Mouse (Mus musculus): Measurements from ENCODE around the gene Zfp867. TPM values are rescaled to one million over a fixed set of nuclear protein-coding genes. Genes with fewer than 3 reads are reported as not detected.

Gene Zfp867
- polyA plus RNA-seq, 1 experiment from 2014 or later = 6.8 TPM

- ATAC-seq (ENCODE audit: insufficient read depth, low FRiP score) = no peak; the same call in 1 of the 2 replicates
- peaks cover 14% of the 10 kb centered on the region for H3K4me1 ChIP-seq (ENCODE audit: control insufficient read depth, insufficient read depth, low read length)
These were observed 34.4 kb upstream of the Zfp867 start for GRCm38 (mm10) chr11:59506713-59507074.

GRCm38 (mm10) chr11:59505839-59506712 lies 33.8 kb upstream of the Zfp867 start:
- H3K4me2 ChIP-seq (ENCODE audit: low read depth, low read length) = peak overlapping the region; percentile 89
- H3K4me1 ChIP-seq (ENCODE audit: control insufficient read depth, insufficient read depth, low read length) = peaks cover 14% of the 10 kb centered on the region
- H3K9me3 ChIP-seq (replicated peaks; ENCODE audit: control insufficient read depth, low read length) = no peaks in the 10 kb centered on the region
- peak overlapping the region; percentile 94 for H3K4me3 ChIP-seq (replicated peaks; ENCODE audit: low read length)
- peak overlapping the region; percentile 95 for H3K27ac ChIP-seq (ENCODE audit: low read length)
- H3K27me3 ChIP-seq (ENCODE audit: control insufficient read depth, insufficient read depth, low read length) = no peaks in the 10 kb centered on the region
- under 1% methylated on average over 70 of the region's 71 CpGs for WGBS
- peak; percentile 95 for ATAC-seq (ENCODE audit: insufficient read depth, low FRiP score)
- peaks cover 20% of the 10 kb centered on the region for H3K36me3 ChIP-seq (ENCODE audit: control insufficient read depth, insufficient read depth, low read length)
- H3K9ac ChIP-seq (ENCODE audit: low read length) = peak overlapping the region; percentile 96

More at GRCm38 (mm10) chr11:59506713-59507074, 34.4 kb upstream of the Zfp867 start:
- WGBS = 2% methylated on average over 14 of the region's 14 CpGs
- Histone ChIP-seq H3K27me3 (ENCODE audit: control insufficient read depth, insufficient read depth, low read length) (no peaks in the 10 kb centered on the region), H3K4me2 (ENCODE audit: low read depth, low read length) (peak overlapping the region; percentile 89), H3K9ac (ENCODE audit: low read length) (peak overlapping the region; percentile 96), H3K27ac (ENCODE audit: low read length) (peak overlapping the region; percentile 95), H3K9me3 (replicated peaks; ENCODE audit: control insufficient read depth, low read length) (no peaks in the 10 kb centered on the region), H3K4me3 (replicated peaks; ENCODE audit: low read length) (peak overlapping the region; percentile 94), H3K36me3 (ENCODE audit: control insufficient read depth, insufficient read depth, low read length) (peaks cover 19% of the 10 kb centered on the region)

DNA sequence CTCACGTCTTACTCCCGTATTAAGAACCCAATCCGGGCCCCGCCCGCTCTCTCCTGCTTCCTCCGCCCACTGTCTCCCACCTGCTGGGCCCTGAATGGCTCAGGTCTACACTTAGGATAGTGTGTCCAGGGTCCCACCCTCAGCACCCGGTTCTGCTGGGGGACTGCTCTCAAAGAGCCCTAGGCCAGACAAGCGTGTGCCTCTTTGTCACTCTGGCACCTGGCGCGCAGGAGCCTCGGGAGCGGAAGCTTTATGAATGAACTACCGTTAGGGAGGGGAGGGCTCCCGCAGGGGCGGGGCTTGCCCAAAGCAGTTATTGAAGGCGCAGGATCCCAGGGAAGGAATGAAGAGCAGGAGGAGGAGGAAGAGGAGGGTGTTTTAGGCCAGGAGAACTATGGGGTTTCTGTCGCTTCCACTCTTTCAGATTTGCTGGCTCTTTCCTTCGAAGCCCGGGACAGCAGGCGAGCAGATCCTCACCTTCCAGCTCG lies 33.1 kb upstream of the Zfp867 start:
- Histone ChIP-seq H3K4me3 (replicated peaks; ENCODE audit: low read length) (peak overlapping the region; percentile 94), H3K9ac (ENCODE audit: low read length) (peak overlapping the region; percentile 96), H3K36me3 (ENCODE audit: control insufficient read depth, insufficient read depth, low read length) (peaks cover 24% of the 10 kb centered on the region), H3K27me3 (ENCODE audit: control insufficient read depth, insufficient read depth, low read length) (no peaks in the 10 kb centered on the region), H3K9me3 (replicated peaks; ENCODE audit: control insufficient read depth, low read length) (no peaks in the 10 kb centered on the region), H3K4me1 (ENCODE audit: control insufficient read depth, insufficient read depth, low read length) (peaks cover 14% of the 10 kb centered on the region), H3K4me2 (ENCODE audit: low read depth, low read length) (peak overlapping the region; percentile 89), H3K27ac (ENCODE audit: low read length) (peak overlapping the region; percentile 95)
- WGBS = 0% methylated on average over 21 of the region's 21 CpGs
- ATAC-seq (ENCODE audit: insufficient read depth, low FRiP score) = peak; percentile 48; the same call in 1 of the 2 replicates

DNA sequence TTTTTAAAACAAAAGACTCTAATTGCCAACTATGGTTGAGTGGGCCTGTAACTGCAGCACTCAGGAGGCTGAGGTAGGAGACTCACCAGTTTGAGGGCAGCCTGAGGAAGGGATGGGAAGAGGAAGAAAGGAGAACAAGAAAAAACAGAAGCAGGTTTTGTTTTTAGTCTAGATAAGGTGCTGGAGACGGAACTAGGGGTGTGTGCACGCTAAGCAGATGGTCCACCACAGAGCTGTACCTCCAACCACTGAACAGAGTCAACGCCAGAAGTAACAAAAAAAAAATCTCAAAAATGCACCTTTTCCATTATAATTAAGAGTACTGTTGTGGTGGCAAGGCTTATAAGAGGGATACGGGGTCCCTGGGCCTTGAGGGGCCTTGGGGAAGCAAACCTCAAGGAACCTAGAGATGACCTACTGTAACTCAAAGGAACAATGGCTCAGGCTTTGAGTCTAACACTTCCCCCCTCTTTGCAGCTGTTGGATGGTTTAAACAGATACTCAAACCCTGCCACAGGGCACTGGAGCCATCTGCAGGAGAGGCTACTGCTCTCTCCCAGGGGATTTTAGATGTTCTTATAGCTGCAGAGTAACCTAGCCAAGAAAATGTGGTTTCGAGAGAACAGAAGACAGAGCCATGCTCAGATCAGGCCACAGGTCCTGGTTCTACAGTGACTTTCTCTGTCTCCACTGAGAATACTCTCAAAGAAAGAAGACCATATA lies 29.9 kb upstream of the Zfp867 start:
- H3K36me3 ChIP-seq (ENCODE audit: control insufficient read depth, insufficient read depth, low read length) = peaks cover 41% of the 10 kb centered on the region
- H3K9ac ChIP-seq (ENCODE audit: low read length) = no peak overlapping the region
- no peak for ATAC-seq (ENCODE audit: insufficient read depth, low FRiP score)
- no peaks in the 10 kb centered on the region for H3K9me3 ChIP-seq (replicated peaks; ENCODE audit: control insufficient read depth, low read length)
- H3K27ac ChIP-seq (ENCODE audit: low read length) = no peak overlapping the region
- WGBS = 90% methylated on average over 5 of the region's 5 CpGs
- H3K4me2 ChIP-seq (ENCODE audit: low read depth, low read length) = no peak overlapping the region
- no peaks in the 10 kb centered on the region for H3K27me3 ChIP-seq (ENCODE audit: control insufficient read depth, insufficient read depth, low read length)
- H3K4me1 ChIP-seq (ENCODE audit: control insufficient read depth, insufficient read depth, low read length) = peaks cover 8% of the 10 kb centered on the region; the same call in 1 of the 2 replicates
- no peak overlapping the region for H3K4me3 ChIP-seq (replicated peaks; ENCODE audit: low read length)

GRCm38 (mm10) chr11:59497747-59498146 lies 25.5 kb upstream of the Zfp867 start:
- no peak overlapping the region for H3K9ac ChIP-seq (ENCODE audit: low read length)
- no peaks in the 10 kb centered on the region for H3K27me3 ChIP-seq (ENCODE audit: control insufficient read depth, insufficient read depth, low read length)
- 91% methylated on average over 7 of the region's 7 CpGs for WGBS
- H3K36me3 ChIP-seq (ENCODE audit: control insufficient read depth, insufficient read depth, low read length) = peaks cover 31% of the 10 kb centered on the region
- ATAC-seq (ENCODE audit: insufficient read depth, low FRiP score) = no peak
- H3K27ac ChIP-seq (ENCODE audit: low read length) = no peak overlapping the region
- H3K4me2 ChIP-seq (ENCODE audit: low read depth, low read length) = no peak overlapping the region
- H3K4me3 ChIP-seq (replicated peaks; ENCODE audit: low read length) = no peak overlapping the region
- H3K9me3 ChIP-seq (replicated peaks; ENCODE audit: control insufficient read depth, low read length) = no peaks in the 10 kb centered on the region
- H3K4me1 ChIP-seq (ENCODE audit: control insufficient read depth, insufficient read depth, low read length) = no peaks in the 10 kb centered on the region

DNA sequence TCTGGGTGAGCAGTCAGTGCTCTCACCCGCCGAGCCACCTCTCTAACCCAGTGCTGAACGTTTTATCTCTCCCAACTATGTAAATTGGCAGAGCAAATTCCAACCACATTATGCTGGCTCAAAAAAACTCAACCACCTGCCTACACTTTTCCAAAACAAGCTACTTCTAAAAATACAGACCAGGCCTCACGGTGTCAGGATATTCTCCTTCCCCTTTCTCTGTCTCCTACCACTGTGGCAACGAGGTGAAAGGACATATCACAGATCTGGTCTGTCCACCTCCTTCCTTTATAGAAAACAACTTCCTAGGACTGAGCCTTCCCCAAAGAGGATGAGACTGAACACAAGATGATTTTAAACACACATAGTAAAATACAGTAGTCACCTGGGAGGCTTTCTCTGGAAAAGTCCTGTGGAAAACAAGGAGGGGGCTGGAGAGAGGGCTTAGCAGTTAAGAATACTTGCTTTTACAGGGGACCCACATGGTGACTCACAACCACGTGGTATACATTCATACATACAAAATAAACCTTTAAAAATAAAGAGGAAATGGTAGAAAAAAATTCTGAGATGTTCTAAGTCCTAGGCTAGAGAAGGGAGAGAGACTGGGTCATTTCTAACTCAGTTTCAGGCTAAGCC lies 24.5 kb upstream of the Zfp867 start:
- no peak for ATAC-seq (ENCODE audit: insufficient read depth, low FRiP score)
- Histone ChIP-seq H3K4me1 (ENCODE audit: control insufficient read depth, insufficient read depth, low read length) (no peaks in the 10 kb centered on the region), H3K9me3 (replicated peaks; ENCODE audit: control insufficient read depth, low read length) (no peaks in the 10 kb centered on the region), H3K36me3 (ENCODE audit: control insufficient read depth, insufficient read depth, low read length) (peaks cover 35% of the 10 kb centered on the region), H3K27ac (ENCODE audit: low read length) (no peak overlapping the region), H3K27me3 (ENCODE audit: control insufficient read depth, insufficient read depth, low read length) (no peaks in the 10 kb centered on the region), H3K9ac (ENCODE audit: low read length) (no peak overlapping the region), H3K4me3 (replicated peaks; ENCODE audit: low read length) (no peak overlapping the region), H3K4me2 (ENCODE audit: low read depth, low read length) (no peak overlapping the region)
- WGBS = 77% methylated on average over 6 of the region's 6 CpGs

- H3K27me3 ChIP-seq (ENCODE audit: control insufficient read depth, insufficient read depth, low read length) = no peaks in the 10 kb centered on the region
- peaks cover 26% of the 10 kb centered on the region for H3K36me3 ChIP-seq (ENCODE audit: control insufficient read depth, insufficient read depth, low read length)
- no peak for ATAC-seq (ENCODE audit: insufficient read depth, low FRiP score)
- no peak overlapping the region for H3K4me2 ChIP-seq (ENCODE audit: low read depth, low read length)
- WGBS = 81% methylated on average over 8 of the region's 8 CpGs
- H3K4me3 ChIP-seq (replicated peaks; ENCODE audit: low read length) = no peak overlapping the region
- no peaks in the 10 kb centered on the region for H3K9me3 ChIP-seq (replicated peaks; ENCODE audit: control insufficient read depth, low read length)
- H3K4me1 ChIP-seq (ENCODE audit: control insufficient read depth, insufficient read depth, low read length) = no peaks in the 10 kb centered on the region
- H3K27ac ChIP-seq (ENCODE audit: low read length) = no peak overlapping the region
- no peak overlapping the region for H3K9ac ChIP-seq (ENCODE audit: low read length)
These were observed 13.9 kb upstream of the Zfp867 start for GRCm38 (mm10) chr11:59486222-59486621.

DNA sequence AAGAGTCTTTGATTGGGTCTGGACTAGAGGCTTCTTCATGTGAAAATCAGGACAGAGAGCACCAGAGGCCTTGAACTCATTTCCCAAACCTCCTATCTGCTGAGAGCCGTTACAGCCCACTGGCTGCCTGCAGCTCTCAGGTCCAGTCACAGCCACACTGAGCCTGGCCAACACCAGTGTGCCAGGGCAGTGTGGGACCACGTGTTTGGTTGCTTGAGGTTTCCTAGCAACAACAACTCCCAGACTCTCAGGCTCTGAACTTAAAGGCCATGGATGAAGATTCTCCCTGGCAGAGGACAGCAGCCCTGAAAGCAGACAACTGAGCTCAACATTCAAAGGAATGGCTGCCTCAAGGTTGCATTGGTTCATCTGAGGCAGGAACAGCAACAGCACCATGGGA lies 13.4 kb upstream of the Zfp867 start:
- no peaks in the 10 kb centered on the region for H3K4me1 ChIP-seq (ENCODE audit: control insufficient read depth, insufficient read depth, low read length)
- H3K27me3 ChIP-seq (ENCODE audit: control insufficient read depth, insufficient read depth, low read length) = no peaks in the 10 kb centered on the region
- no peak overlapping the region for H3K9ac ChIP-seq (ENCODE audit: low read length)
- H3K4me3 ChIP-seq (replicated peaks; ENCODE audit: low read length) = no peak overlapping the region
- H3K4me2 ChIP-seq (ENCODE audit: low read depth, low read length) = no peak overlapping the region
- no peak for ATAC-seq (ENCODE audit: insufficient read depth, low FRiP score)
- peaks cover 21% of the 10 kb centered on the region for H3K36me3 ChIP-seq (ENCODE audit: control insufficient read depth, insufficient read depth, low read length)
- no peak overlapping the region for H3K27ac ChIP-seq (ENCODE audit: low read length)
- H3K9me3 ChIP-seq (replicated peaks; ENCODE audit: control insufficient read depth, low read length) = no peaks in the 10 kb centered on the region
- WGBS = 45% methylated on average over 2 of the region's 2 CpGs
